Mouse (Mus musculus): ENCODE measurements around the gene Rac1. TPM values are rescaled to one million over a fixed set of nuclear protein-coding genes. Genes with fewer than 3 reads are reported as not detected.

Rac1 gene
- polyA plus RNA-seq, 1 experiment from 2014 or later, result 383 TPM

DNA sequence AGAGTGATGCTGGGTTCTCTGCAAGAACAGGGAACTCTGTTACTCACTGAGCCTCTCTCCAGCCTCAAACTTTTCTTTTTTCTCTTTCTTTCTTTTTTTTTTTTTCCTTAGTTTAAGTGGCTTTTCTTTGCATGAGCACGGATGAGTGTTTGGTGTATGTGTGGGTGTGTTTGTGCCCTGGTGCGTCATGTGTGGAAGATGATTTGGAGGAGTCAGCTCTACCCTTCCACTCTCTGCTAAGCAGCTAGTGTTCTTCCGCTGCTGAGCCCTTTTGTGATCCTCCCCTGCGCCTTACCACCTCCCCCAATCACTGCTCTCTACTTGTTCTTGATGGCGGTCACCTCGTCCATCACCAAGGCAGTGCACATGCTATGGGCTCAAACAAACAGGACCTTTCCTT lies 32.1 kb downstream of the Rac1 start:
- DNase-seq (ENCODE audit: low spot score) (no peak), ATAC-seq (no peak)
- Histone ChIP-seq H3K4me3 (ENCODE audit: low read depth, low read length) (no peak overlapping the region), H3K4me2 (ENCODE audit: low read length) (no peak overlapping the region), H3K4me1 (ENCODE audit: control insufficient read depth, insufficient read depth, low read length) (no peaks in the 10 kb centered on the region), H3K9me3 (replicated peaks; ENCODE audit: control insufficient read depth, low read length) (no peaks in the 10 kb centered on the region), H3K27ac (ENCODE audit: low read depth, low read length) (no peak overlapping the region), H3K9ac (ENCODE audit: low read length) (no peak overlapping the region), H3K36me3 (ENCODE audit: control insufficient read depth, insufficient read depth, low read length) (peaks cover 40% of the 10 kb centered on the region), H3K27me3 (replicated peaks; ENCODE audit: control insufficient read depth, insufficient read depth, low read length) (no peaks in the 10 kb centered on the region)
- WGBS, result 93% methylated on average over 6 of the region's 6 CpGs

DNA sequence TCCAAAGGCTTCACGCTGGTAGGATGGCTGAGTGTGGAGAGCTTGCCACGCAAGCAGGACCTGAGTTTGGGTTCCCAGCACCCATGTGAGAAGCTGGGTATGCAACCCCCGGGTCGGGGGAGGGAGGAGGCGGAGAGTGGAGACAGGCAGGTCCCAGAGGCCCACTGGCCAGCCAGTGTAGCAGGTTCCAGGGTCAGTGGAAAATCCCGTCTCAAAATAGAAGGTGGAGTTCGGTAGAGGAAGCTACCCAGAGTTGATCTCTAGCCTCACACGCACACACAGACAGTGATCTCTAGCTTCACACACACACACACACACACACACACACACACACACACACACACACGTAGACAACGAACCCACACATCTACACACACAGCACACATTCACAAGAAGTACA lies 34.7 kb downstream of the Rac1 start:
- DNase-seq (ENCODE audit: low spot score), result no peak
- H3K27me3 ChIP-seq (replicated peaks; ENCODE audit: control insufficient read depth, insufficient read depth, low read length), result no peaks in the 10 kb centered on the region
- WGBS, result 94% methylated on average over 10 of the region's 10 CpGs
- H3K4me1 ChIP-seq (ENCODE audit: control insufficient read depth, insufficient read depth, low read length), result no peaks in the 10 kb centered on the region
- H3K4me3 ChIP-seq (ENCODE audit: low read depth, low read length), result no peak overlapping the region
- H3K27ac ChIP-seq (ENCODE audit: low read depth, low read length), result no peak overlapping the region
- no peak overlapping the region for H3K9ac ChIP-seq (ENCODE audit: low read length)
- H3K36me3 ChIP-seq (ENCODE audit: control insufficient read depth, insufficient read depth, low read length), result peaks cover 33% of the 10 kb centered on the region
- H3K4me2 ChIP-seq (ENCODE audit: low read length), result no peak overlapping the region
- no peak for ATAC-seq
- H3K9me3 ChIP-seq (replicated peaks; ENCODE audit: control insufficient read depth, low read length), result no peaks in the 10 kb centered on the region

- no peak overlapping the region for H3K4me2 ChIP-seq (ENCODE audit: low read length)
- peaks cover 41% of the 10 kb centered on the region for H3K36me3 ChIP-seq (ENCODE audit: control insufficient read depth, insufficient read depth, low read length)
- H3K9ac ChIP-seq (ENCODE audit: low read length), result no peak overlapping the region
- no peaks in the 10 kb centered on the region for H3K27me3 ChIP-seq (replicated peaks; ENCODE audit: control insufficient read depth, insufficient read depth, low read length)
- DNase-seq (ENCODE audit: low spot score), result no peak
- H3K4me3 ChIP-seq (ENCODE audit: low read depth, low read length), result no peak overlapping the region
- no peak for ATAC-seq
- no peaks in the 10 kb centered on the region for H3K4me1 ChIP-seq (ENCODE audit: control insufficient read depth, insufficient read depth, low read length)
- no peaks in the 10 kb centered on the region for H3K9me3 ChIP-seq (replicated peaks; ENCODE audit: control insufficient read depth, low read length)
- WGBS, result 90% methylated on average over 4 of the region's 4 CpGs
- no peak overlapping the region for H3K27ac ChIP-seq (ENCODE audit: low read depth, low read length)
These were observed 36.1 kb downstream of the Rac1 start for GRCm38 (mm10) chr5:143491736-143492135.

DNA sequence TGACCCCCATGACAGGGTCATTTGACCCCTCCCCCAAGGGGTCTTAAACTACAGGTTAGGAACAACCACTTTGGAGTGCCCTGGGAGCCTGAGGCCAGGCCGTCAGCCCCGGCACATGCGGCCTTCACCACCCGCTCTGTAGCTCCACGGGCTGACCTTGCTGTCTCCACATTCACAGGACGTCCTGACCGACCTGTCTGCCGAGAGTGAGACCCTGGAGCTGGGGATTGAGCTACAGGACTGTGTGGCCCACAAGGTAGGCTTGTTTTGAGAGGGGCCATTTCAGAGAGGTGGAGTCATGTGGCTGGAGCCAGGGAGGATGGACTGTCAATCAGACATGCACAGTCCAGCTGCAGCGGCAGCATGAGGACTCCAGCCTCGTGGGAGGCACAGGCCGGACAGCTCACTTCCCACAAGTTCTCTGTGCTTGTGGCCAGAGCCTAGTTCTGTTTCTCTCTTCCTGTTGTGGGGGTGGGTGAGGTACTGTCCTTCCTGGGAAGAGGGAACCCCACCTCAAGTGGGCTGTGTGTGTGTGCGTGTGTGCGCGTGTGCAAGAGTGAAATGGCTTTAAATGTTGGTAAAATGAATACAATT lies 38.0 kb downstream of the Rac1 start:
- ATAC-seq (no peak), DNase-seq (ENCODE audit: low spot score) (no peak)
- H3K27me3 ChIP-seq (replicated peaks; ENCODE audit: control insufficient read depth, insufficient read depth, low read length), result no peaks in the 10 kb centered on the region
- H3K27ac ChIP-seq (ENCODE audit: low read depth, low read length), result no peak overlapping the region
- peaks cover 39% of the 10 kb centered on the region for H3K36me3 ChIP-seq (ENCODE audit: control insufficient read depth, insufficient read depth, low read length)
- 88% methylated on average over 14 of the region's 14 CpGs for WGBS
- H3K9me3 ChIP-seq (replicated peaks; ENCODE audit: control insufficient read depth, low read length), result no peaks in the 10 kb centered on the region
- H3K9ac ChIP-seq (ENCODE audit: low read length), result no peak overlapping the region
- H3K4me2 ChIP-seq (ENCODE audit: low read length), result no peak overlapping the region
- no peaks in the 10 kb centered on the region for H3K4me1 ChIP-seq (ENCODE audit: control insufficient read depth, insufficient read depth, low read length)
- no peak overlapping the region for H3K4me3 ChIP-seq (ENCODE audit: low read depth, low read length)

GRCm38 (mm10) chr5:143487998-143488397 lies 39.8 kb downstream of the Rac1 start:
- no peak for ATAC-seq
- Histone ChIP-seq H3K27ac (ENCODE audit: low read depth, low read length) (no peak overlapping the region), H3K4me1 (ENCODE audit: control insufficient read depth, insufficient read depth, low read length) (no peaks in the 10 kb centered on the region), H3K36me3 (ENCODE audit: control insufficient read depth, insufficient read depth, low read length) (peaks cover 44% of the 10 kb centered on the region), H3K4me3 (ENCODE audit: low read depth, low read length) (no peak overlapping the region), H3K9ac (ENCODE audit: low read length) (no peak overlapping the region), H3K4me2 (ENCODE audit: low read length) (no peak overlapping the region), H3K9me3 (replicated peaks; ENCODE audit: control insufficient read depth, low read length) (no peaks in the 10 kb centered on the region), H3K27me3 (replicated peaks; ENCODE audit: control insufficient read depth, insufficient read depth, low read length) (no peaks in the 10 kb centered on the region)
- WGBS, result 88% methylated on average over 5 of the region's 5 CpGs
- no peak for DNase-seq (ENCODE audit: low spot score)

DNA sequence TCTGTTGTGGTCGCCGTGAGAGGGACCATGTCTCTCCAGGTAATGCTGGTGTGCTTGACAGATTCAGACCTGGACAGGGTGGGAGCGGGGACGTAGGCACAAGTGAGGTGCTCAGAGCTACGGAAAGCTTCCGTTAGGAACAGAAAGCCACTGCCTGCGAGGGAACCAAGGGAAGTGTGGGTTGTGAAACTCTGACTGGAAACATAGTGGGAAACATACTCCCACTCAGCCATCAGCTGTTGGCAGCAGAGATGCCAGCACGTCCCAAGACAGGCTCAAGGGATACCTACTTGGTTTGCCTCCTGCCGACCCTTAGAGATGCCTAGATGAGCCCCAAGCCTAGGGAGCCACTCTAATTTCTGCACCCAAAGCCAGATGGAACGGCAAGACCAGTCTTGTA lies 40.6 kb downstream of the Rac1 start:
- no peak for ATAC-seq
- Histone ChIP-seq H3K27me3 (replicated peaks; ENCODE audit: control insufficient read depth, insufficient read depth, low read length) (no peaks in the 10 kb centered on the region), H3K9ac (ENCODE audit: low read length) (no peak overlapping the region), H3K9me3 (replicated peaks; ENCODE audit: control insufficient read depth, low read length) (no peaks in the 10 kb centered on the region), H3K36me3 (ENCODE audit: control insufficient read depth, insufficient read depth, low read length) (peaks cover 45% of the 10 kb centered on the region), H3K27ac (ENCODE audit: low read depth, low read length) (no peak overlapping the region), H3K4me2 (ENCODE audit: low read length) (no peak overlapping the region), H3K4me1 (ENCODE audit: control insufficient read depth, insufficient read depth, low read length) (no peaks in the 10 kb centered on the region), H3K4me3 (ENCODE audit: low read depth, low read length) (no peak overlapping the region)
- DNase-seq (ENCODE audit: low spot score), result no peak
- WGBS, result 94% methylated on average over 10 of the region's 10 CpGs

DNA sequence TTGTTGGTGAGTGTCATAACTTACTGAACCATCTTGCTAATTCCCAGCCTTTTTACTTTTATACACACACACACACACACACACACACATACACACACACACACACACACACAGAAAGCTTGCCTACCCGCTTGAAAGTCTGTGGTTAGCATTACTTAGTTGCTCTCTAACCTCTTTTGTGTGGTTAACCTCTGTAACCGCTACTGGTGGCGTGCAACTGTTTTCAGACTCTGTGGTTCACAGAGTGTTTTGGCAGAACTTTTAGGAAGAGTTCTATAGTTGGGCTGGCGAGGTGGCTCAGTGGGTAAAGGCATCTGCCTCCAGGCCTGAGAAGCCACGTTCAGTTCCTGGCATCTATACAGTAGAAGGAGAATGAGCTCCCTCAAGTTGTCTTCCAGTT lies 42.9 kb downstream of the Rac1 start:
- no peak overlapping the region for H3K27ac ChIP-seq (ENCODE audit: low read depth, low read length)

GRCm38 (mm10) chr5:143477901-143478300 lies 49.9 kb downstream of the Rac1 start:
- 98% methylated on average over 3 of the region's 3 CpGs for WGBS
- H3K4me2 ChIP-seq (ENCODE audit: low read length), result no peak overlapping the region
- DNase-seq (ENCODE audit: low spot score) (no peak), ATAC-seq (no peak)
- no peak overlapping the region for H3K9ac ChIP-seq (ENCODE audit: low read length)
- no peaks in the 10 kb centered on the region for H3K9me3 ChIP-seq (replicated peaks; ENCODE audit: control insufficient read depth, low read length)
- no peaks in the 10 kb centered on the region for H3K4me1 ChIP-seq (ENCODE audit: control insufficient read depth, insufficient read depth, low read length)
- no peaks in the 10 kb centered on the region for H3K27me3 ChIP-seq (replicated peaks; ENCODE audit: control insufficient read depth, insufficient read depth, low read length)
- no peak overlapping the region for H3K27ac ChIP-seq (ENCODE audit: low read depth, low read length)
- peaks cover 66% of the 10 kb centered on the region for H3K36me3 ChIP-seq (ENCODE audit: control insufficient read depth, insufficient read depth, low read length)
- H3K4me3 ChIP-seq (ENCODE audit: low read depth, low read length), result no peak overlapping the region

More for the DNA sequence above, 42.9 kb downstream of the Rac1 start:
- ATAC-seq (no peak), DNase-seq (ENCODE audit: low spot score) (no peak)
- no peaks in the 10 kb centered on the region for H3K27me3 ChIP-seq (replicated peaks; ENCODE audit: control insufficient read depth, insufficient read depth, low read length)
- H3K4me1 ChIP-seq (ENCODE audit: control insufficient read depth, insufficient read depth, low read length), result no peaks in the 10 kb centered on the region
- WGBS, result 95% methylated on average over 5 of the region's 5 CpGs
- H3K9ac ChIP-seq (ENCODE audit: low read length), result no peak overlapping the region
- no peaks in the 10 kb centered on the region for H3K9me3 ChIP-seq (replicated peaks; ENCODE audit: control insufficient read depth, low read length)
- peaks cover 56% of the 10 kb centered on the region for H3K36me3 ChIP-seq (ENCODE audit: control insufficient read depth, insufficient read depth, low read length)
- H3K4me2 ChIP-seq (ENCODE audit: low read length), result no peak overlapping the region
- H3K4me3 ChIP-seq (ENCODE audit: low read depth, low read length), result no peak overlapping the region

- Histone ChIP-seq H3K9ac (ENCODE audit: low read length) (no peak overlapping the region), H3K36me3 (ENCODE audit: control insufficient read depth, insufficient read depth, low read length) (peaks cover 63% of the 10 kb centered on the region), H3K4me2 (ENCODE audit: low read length) (no peak overlapping the region), H3K27ac (ENCODE audit: low read depth, low read length) (no peak overlapping the region), H3K4me3 (ENCODE audit: low read depth, low read length) (no peak overlapping the region), H3K9me3 (replicated peaks; ENCODE audit: control insufficient read depth, low read length) (no peaks in the 10 kb centered on the region), H3K27me3 (replicated peaks; ENCODE audit: control insufficient read depth, insufficient read depth, low read length) (no peaks in the 10 kb centered on the region), H3K4me1 (ENCODE audit: control insufficient read depth, insufficient read depth, low read length) (no peaks in the 10 kb centered on the region)
- DNase-seq (ENCODE audit: low spot score) (no peak), ATAC-seq (no peak)
- 97% methylated on average over 6 of the region's 6 CpGs for WGBS
These were observed 51.8 kb downstream of the Rac1 start for GRCm38 (mm10) chr5:143476013-143476412.
